Mouse (Mus musculus) stomach, postnatal 0 days (tissue): ENCODE data around the gene Jhy. TPM values are rescaled to one million over a fixed set of nuclear protein-coding genes. Genes with fewer than 3 reads are reported as not detected.

Source experiments
- ATAC-seq: fragments of 200-750 bp; cut with Nextera tagmentation; 2 replicates; pipeline ENCODE4 v1.8.0; 2017; ENCODE audit not compliant: low FRiP score, low TSS enrichment
- DNase-seq: peaks from one replicate; pipeline ENCODE4 v3.0.0-alpha.2; 2016; ENCODE audit warnings: low spot score
- H3K27ac ChIP-seq: fragments of 300-500 bp; sonication (generic); replicated peaks from 2 replicates; pipeline ENCODE4 v1.5.1; 2014; ENCODE audit warnings: mild to moderate bottlenecking, control low read depth
- H3K27me3 ChIP-seq: fragments of 300-500 bp; sonication (generic); 2 replicates; pipeline ENCODE4 v1.6.1; 2014; ENCODE audit warnings: low read length; ENCODE audit not compliant: control insufficient read depth, insufficient read depth
- H3K36me3 ChIP-seq: fragments of 300-500 bp; sonication (generic); 2 replicates; pipeline ENCODE4 v1.6.1; 2014; ENCODE audit warnings: low read length, mixed read lengths; ENCODE audit not compliant: control insufficient read depth, insufficient read depth
- H3K4me1 ChIP-seq: fragments of 300-500 bp; sonication (generic); replicated peaks from 2 replicates; pipeline ENCODE4 v1.6.1; 2014; ENCODE audit warnings: antibody characterized with exemption; ENCODE audit not compliant: control insufficient read depth, insufficient read depth
- H3K4me2 ChIP-seq: fragments of 300-500 bp; sonication (generic); replicated peaks from 2 replicates; pipeline ENCODE4 v1.6.1; 2014; ENCODE audit warnings: low read depth, mild to moderate bottlenecking, control low read depth, moderate library complexity
- H3K4me3 ChIP-seq: fragments of 300-500 bp; sonication (generic); 2 replicates; pipeline ENCODE4 v1.5.1; 2014; ENCODE audit warnings: low read depth, low read length, control low read depth
- H3K9ac ChIP-seq: fragments of 300-500 bp; sonication (generic); 2 replicates; pipeline ENCODE4 v1.6.1; 2014; ENCODE audit warnings: mild to moderate bottlenecking, low read length, control low read depth, mixed read lengths
- H3K9me3 ChIP-seq: fragments of 300-500 bp; sonication (generic); 2 replicates; pipeline ENCODE4 v1.6.1; 2016; ENCODE audit warnings: low read length; ENCODE audit not compliant: control insufficient read depth
- CTCF ChIP-seq: IDR thresholded peaks from 2 replicates; pipeline ENCODE4 v1.5.1; 2016; ENCODE audit warnings: antibody characterized with exemption, low read depth, mild to moderate bottlenecking, moderate library complexity
- EP300 ChIP-seq: optimal IDR thresholded peaks from 2 replicates; pipeline ENCODE3; 2016; ENCODE audit warnings: antibody characterized with exemption
- WGBS: fragments of 180-500 bp; shearing (Covaris S2); extraction: QIAGEN DNeasy Blood & Tissue Kit; methylation state at CpG from one replicate; pipeline ENCODE4 v1.1.7; 2014; 5-methylcytosine and 5-hydroxymethylcytosine counted together
- polyA plus RNA-seq: library from polyadenylated mRNA; unstranded; fragments of >200 nt; fragmentation: Nextera tagmentation; extraction: Ambion mirVana; gene quantifications from 2 replicates; pipeline ENCODE4 v1.2.1, GENCODE M21; 2015

Jhy gene
- polyA plus RNA-seq, 1 experiment from 2014 or later: 0.07 TPM

GRCm38 (mm10) chr9:40874961-40875360 lies 89.0 kb downstream of the Jhy start:
- Histone ChIP-seq H3K4me1 (no peaks in the 10 kb centered on the region), H3K9ac (no peak overlapping the region), H3K27ac (no peak overlapping the region), H3K9me3 (no peaks in the 10 kb centered on the region), H3K27me3 (peaks cover 40% of the 10 kb centered on the region), H3K4me3 (no peak overlapping the region), H3K4me2 (no peak overlapping the region), H3K36me3 (no peaks in the 10 kb centered on the region)
- ATAC-seq (no peak), DNase-seq (no peak)
- 8% methylated on average over 4 of the region's 4 CpGs for WGBS
- TF ChIP-seq CTCF (no peak), EP300 (no peak)

GRCm38 (mm10) chr9:40873556-40874470 lies 90.1 kb downstream of the Jhy start, which contains the start of gene Bsx:
TSS of gene Bsx (plus strand) at chr9:40874127.
- Histone ChIP-seq H3K27ac (no peak within 1 kb of the TSS), H3K9ac (no peak within 1 kb of the TSS), H3K27me3 (peaks cover 37% of the 10 kb centered on the region), H3K4me3 (no peak within 1 kb of the TSS), H3K4me1 (no peaks in the 10 kb centered on the region), H3K4me2 (no peak within 1 kb of the TSS), H3K9me3 (no peaks in the 10 kb centered on the region), H3K36me3 (no peaks in the 10 kb centered on the region)
- 4% methylated on average over 32 of the region's 32 CpGs for WGBS
- DNase-seq (peak; percentile 77), ATAC-seq (peak; percentile 60; the same call in 1 of the 2 replicates)
- TF ChIP-seq CTCF (no peak), EP300 (no peak)

GRCm38 (mm10) chr9:40872156-40872478 lies 91.8 kb downstream of the Jhy start:
- Histone ChIP-seq H3K4me1 (no peaks in the 10 kb centered on the region), H3K27me3 (peaks cover 25% of the 10 kb centered on the region), H3K9me3 (no peaks in the 10 kb centered on the region), H3K36me3 (no peaks in the 10 kb centered on the region), H3K4me3 (no peak overlapping the region), H3K27ac (no peak overlapping the region), H3K4me2 (peak overlapping the region; percentile 15), H3K9ac (no peak overlapping the region)
- DNase-seq: peak; percentile 48
- peak; percentile 26; the same call in 1 of the 2 replicates for ATAC-seq
- TF ChIP-seq CTCF (peak; percentile 51), EP300 (no peak)
- 8% methylated on average over 8 of the region's 8 CpGs for WGBS

- no peak overlapping the region for H3K9ac ChIP-seq
- no peak overlapping the region for H3K27ac ChIP-seq
- 3% methylated on average over 34 of the region's 34 CpGs for WGBS
- no peaks in the 10 kb centered on the region for H3K36me3 ChIP-seq
- 0 out of 2 replicates have a peak overlapping the region, but pooled peaks have one; percentile 4 for H3K4me3 ChIP-seq
- peaks cover 23% of the 10 kb centered on the region for H3K27me3 ChIP-seq
- H3K4me1 ChIP-seq: no peaks in the 10 kb centered on the region
- no peaks in the 10 kb centered on the region for H3K9me3 ChIP-seq
- no peak for DNase-seq
- ATAC-seq: peak; percentile 42; the same call in 1 of the 2 replicates
- H3K4me2 ChIP-seq: peak overlapping the region; percentile 15
- no peak for TF ChIP-seq EP300
- no peak for TF ChIP-seq CTCF
Observed at GRCm38 (mm10) chr9:40871369-40872155, 92.4 kb downstream of the Jhy start.

GRCm38 (mm10) chr9:40870331-40870730 lies 93.6 kb downstream of the Jhy start:
- peaks cover 17% of the 10 kb centered on the region for H3K27me3 ChIP-seq
- H3K9me3 ChIP-seq: no peaks in the 10 kb centered on the region
- H3K4me2 ChIP-seq: no peak overlapping the region
- DNase-seq: no peak
- no peak overlapping the region for H3K4me3 ChIP-seq
- no peaks in the 10 kb centered on the region for H3K36me3 ChIP-seq
- ATAC-seq: no peak
- H3K27ac ChIP-seq: no peak overlapping the region
- 79% methylated on average over 5 of the region's 5 CpGs for WGBS
- no peak for TF ChIP-seq EP300
- H3K4me1 ChIP-seq: no peaks in the 10 kb centered on the region
- no peak overlapping the region for H3K9ac ChIP-seq
